Mouse (Mus musculus) right cerebral cortex, adult 2 months (tissue): ENCODE data around the gene Wwox.

Experiments
- DNase-seq, 2 experiments: peaks; one replicate each; pipeline ENCODE4 v3.0.0; 2021 to 2022; ENCODE audit warnings: low spot score in 2 of 2

Gene Wwox

DNA sequence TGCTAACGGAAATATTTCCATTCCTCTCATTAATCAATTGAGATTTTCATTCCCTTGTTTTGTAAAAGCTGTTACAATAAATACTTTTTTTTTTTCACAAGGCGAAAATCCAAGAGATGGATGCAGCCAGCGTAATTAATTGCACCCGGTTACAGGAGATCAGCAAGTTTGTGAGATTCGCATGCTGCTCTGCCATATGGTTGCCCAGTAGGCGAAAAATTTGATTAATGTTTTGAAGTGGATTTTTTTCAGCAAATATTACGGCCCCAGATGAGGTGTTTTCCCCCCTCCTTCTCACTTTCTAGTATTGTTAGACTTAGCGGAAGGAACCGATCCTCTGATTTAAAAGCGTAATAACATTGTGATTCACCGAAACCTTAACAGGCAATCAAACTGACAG lies 160.7 kb downstream of the Wwox start:
- DNase-seq, result no peak

DNA sequence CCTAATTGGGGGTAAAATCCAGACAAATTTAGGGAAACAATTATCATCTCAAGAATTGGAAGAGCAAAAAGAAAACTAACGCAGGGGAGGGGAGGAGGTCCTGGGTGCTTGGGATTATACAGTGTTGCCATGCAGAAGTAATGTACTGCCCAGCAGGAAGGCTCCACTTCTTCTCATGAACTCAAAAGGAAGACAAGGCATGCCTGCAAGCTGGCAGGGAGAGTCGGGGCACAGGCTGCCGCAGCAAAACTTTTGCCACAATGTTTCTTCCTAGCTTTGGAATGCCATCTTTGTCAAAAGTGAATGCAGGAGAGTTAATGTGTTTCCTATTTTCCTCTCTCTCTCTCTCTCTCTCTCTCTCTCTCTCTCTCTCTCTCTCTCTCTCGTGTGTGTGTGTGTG lies 163.6 kb downstream of the Wwox start:
- DNase-seq, result no peak

DNA sequence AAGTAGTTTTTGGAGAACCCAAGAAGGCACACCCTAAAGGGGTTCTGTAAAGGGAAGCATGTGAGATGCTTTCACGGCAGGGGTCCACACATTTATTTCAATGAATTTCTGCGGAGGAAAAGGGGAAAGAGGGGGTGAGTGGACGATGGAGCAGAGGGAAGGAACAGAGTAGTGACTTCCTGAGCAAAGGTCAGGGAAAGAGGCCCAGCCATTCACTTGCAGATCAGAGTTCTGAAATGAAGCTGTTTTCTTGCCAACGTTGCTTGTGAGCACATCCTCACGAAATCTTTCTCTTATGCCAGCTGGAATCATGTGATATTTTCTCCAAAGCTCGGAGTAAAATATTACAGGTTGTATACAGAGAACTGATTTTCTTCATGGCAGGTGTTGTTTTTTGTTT lies 164.1 kb downstream of the Wwox start:
- DNase-seq, result no peak

DNA sequence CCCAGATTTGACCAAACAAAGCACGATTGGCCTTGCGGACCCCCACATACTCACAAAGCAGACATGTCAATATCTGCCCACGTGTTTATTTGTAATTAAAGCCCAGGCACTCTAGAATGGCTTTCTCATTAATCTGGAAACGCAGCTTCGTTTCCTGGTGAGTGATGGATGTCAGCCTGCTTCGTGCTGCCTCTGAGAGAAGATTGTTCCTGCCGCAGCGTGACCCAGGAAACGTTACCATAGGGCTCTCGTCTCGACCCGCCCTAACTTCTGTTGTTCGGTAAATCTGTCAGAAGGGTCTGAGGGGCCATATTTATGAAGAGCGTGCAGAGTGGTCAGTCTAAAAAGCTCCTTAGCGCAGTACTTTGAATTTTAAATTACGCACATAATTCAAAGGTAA lies 164.9 kb downstream of the Wwox start:
- DNase-seq, result no peak

DNA sequence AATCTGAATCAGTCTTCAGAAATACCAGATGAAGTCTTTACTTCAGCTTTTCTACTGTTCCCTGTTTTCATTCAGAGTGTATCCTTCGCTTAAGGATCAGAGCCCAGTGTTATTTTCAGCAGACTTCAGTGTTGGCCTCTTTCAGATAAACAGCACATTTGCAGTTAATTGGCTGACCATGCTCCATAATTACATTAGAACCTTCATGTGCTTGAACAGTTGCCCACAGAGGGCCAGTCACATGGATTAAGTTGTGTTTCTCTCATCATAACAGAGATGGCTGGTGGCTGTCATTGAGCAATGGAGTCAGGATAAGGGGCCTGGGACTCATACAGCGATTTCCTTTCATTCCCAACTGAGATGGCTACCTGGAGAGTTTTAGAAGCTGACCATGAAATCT lies 166.2 kb downstream of the Wwox start:
- no peak for DNase-seq

DNA sequence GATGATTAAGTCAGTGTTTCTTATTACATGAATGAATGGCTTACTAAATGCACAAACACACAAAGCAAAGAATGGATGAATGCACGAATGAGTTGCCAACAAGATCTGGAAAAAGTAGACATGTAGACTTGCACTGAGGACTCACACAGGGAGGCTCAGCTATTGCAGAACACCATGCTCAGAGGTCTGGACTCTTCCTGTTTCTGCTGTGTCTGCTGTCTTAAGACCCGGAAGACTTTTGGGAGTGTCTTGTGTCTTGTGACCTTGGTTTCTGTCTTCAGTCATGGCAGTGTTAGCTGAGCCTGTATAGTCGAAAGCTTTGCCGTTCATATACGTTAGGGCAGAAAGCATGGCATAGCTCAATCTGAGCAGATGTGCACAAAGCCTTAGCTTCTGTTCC lies 169.9 kb downstream of the Wwox start:
- no peak for DNase-seq

DNA sequence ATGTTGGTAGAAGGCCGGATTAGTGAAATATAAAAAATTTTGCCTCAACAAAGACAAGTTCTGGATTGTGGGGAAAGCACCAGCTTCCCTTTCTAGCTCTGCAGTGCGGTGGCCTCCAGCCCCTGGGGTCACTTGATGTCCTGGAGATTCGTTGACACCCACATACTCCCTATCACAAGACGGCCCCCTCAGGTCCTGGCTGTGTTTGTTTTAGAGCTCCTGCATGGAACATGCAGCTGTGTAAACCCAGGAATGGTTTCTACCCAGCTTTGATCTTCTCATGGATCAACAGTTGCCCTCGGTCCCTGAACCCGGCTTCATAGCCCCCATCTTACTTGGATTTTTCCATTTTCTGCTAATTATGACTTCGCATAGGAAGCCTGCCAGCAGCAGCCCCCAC lies 171.6 kb downstream of the Wwox start:
- DNase-seq, result no peak

DNA sequence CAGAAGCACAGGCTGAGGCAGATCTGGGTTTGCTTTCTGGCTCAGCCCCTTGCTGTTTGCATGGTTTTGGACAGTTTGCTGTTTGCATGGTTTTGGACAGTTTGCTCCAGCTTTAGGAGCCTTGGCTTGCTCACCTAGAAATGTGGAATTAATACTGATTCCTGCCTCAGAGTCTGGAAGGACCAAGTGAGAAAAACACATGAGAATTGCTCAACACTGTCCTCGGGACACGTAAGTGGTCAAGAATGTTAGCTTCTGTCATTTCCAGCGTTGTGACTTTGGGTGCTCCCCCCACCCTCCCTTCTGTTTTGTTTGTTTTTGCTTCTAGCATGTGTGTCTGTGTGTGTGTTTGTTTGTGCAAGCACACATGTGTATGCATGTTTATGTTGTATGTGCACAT lies 172.6 kb downstream of the Wwox start:
- DNase-seq, result no peak

DNA sequence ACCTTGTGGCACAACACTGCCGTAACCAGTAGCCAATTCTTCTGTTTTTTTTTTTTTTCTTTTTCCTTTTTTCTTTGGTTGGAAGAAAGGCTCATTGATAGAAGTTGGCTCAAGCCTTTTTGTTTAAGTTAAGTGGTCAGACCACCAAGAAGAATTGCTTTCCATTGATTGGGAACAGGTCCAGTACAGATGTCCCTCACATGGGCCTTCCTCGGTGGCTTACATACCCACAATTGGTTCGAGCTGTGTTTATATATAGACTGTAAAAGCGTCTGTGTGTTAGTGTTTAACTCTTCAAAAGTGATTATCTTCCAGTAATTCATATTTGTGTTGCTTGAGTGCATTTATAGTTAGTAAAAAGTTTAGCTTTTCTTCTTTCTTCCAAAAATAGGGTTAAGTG lies 176.0 kb downstream of the Wwox start:
- no peak for DNase-seq

DNA sequence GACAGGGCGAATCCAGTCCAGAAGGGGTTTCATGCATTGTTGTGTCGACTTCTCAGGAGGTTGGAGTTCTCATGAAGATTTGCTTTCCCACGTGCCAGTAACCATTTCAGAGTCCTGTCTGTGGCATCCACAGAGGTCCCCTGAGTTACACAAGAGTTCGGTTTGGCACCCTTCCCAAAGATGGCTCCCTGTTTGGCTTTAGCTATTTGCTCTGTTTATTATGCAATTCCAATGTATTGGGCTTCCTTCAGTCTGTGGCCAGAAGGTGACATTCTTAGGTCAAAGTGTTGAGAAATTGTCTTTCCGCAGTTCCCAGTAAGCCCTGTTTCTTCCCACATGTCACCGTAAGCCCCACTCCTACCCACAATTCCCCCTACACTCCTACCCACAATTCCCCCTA lies 176.5 kb downstream of the Wwox start:
- no peak for DNase-seq

DNA sequence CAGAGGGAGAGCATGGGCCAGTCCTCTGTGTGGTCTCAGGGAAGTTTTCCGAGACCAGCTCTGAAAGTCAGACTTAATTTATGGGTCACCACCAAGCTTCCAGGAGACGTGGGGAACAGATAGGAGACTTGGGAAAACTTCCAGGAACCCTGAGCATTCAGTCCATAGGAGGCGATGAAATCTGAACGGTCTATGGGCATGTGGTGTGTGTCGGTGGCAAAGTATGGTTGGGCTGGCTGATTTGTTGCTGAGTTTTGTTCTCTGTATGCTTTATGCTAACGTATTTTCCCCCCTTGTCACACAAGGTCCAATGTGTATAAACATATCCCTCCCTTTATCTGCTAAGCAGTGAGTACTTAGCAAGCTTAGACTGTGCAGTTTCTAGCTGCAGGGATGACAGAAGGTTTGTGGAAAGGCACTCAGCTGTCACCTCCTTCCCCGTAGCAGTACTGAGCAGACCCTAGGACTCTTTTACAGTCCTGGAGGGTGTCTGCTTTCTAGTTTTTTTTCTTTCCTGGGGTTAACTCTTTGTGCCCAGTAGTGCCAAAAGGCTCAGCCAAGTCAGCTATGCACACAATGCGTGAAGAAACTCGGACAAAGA lies 179.6 kb downstream of the Wwox start:
- no peak for DNase-seq

DNA sequence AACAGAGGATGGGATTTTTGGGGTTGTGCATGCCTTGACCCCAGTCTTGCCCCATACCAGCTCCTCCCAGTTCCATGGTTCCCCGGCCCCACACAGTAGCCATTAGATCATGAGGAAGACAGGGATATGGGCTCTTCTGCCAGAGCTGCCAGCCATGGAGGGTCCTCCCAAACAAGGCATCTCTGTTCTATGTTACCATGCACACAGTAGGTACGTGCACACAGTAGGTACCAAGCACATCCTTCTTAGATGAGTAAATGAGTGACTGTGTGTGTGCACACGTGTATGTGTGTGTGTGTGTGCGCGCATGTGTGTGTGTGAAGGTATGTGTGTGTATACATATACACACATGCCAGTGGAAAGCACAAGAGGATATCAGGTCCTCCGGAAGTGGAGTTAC lies 185.9 kb downstream of the Wwox start:
- DNase-seq, result no peak

DNA sequence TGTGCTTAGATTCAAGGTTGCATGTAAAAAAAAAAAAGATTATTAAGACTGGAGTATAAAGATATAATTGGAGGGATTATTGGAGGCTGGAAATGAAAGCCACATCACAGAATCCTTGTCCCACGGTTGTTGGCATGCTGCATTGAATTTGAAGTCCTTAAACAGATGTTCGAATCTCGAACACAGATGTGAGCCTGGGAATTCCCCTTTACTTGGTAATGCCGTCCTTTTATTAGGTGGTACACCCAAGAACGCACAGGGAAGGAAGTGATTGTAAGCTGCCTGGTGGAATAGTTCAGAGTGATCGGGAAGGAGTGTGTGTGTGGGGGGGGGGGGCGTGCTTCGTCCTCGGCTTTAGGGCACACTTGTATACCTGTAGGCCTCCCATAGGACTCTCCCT lies 187.4 kb downstream of the Wwox start:
- no peak for DNase-seq

DNA sequence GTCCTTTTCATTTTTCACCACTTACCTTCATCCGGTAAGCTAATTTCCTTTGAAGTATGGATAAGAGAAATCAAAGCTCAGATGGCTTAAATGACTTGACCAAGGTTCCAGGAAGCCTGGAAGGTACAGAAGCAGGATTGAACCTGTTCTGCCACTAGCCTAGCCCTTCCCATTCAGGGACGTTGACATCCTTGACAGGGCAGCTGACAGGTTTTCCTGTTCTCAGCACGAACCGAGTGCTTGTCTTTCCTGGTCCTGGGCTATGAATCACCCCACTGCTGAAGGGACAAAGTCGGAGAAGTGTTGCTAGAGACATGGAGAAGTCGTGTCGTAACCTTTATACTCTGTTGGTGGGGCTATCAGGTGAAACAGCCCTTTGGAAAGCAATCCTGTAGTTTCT lies 190.3 kb downstream of the Wwox start:
- no peak for DNase-seq

DNA sequence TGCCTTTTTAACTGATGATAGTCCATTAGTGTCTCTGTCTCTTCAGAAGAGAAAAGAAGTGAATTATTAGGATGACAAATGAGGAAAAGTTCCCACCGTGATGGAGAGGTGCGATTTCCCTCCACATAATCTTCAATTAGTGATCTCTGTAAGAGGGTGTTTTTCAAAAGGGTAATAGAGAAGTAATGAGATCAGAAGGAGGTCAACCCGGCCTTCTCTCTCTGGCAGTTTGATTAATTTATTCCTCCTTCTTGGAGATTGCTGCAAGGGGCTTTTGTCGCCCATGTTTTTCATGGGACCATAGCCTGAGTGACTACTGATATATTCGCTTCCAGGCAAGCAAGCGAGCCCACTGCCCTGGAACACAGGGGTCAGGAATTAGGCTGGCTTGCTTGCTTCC lies 191.6 kb downstream of the Wwox start:
- no peak for DNase-seq

DNA sequence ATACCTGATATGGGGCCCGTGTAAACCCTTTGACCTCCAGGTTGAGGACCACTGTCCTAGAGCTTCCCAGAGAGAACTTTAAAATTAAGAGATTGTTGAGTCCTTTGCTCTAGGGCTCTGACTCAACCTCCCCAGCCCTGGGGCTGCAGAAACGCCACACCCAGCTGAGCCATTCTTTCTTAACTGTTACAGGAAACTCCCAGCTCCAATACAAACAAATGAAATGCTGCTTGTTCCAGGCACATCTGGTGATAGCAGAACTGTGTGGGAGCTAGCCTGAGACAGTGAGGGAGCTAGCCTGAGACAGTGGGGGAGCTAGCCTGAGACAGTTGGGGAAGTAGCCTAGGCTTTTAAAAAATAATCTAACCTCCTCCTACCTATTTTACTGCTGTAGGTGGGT lies 194.7 kb downstream of the Wwox start:
- DNase-seq, result no peak

DNA sequence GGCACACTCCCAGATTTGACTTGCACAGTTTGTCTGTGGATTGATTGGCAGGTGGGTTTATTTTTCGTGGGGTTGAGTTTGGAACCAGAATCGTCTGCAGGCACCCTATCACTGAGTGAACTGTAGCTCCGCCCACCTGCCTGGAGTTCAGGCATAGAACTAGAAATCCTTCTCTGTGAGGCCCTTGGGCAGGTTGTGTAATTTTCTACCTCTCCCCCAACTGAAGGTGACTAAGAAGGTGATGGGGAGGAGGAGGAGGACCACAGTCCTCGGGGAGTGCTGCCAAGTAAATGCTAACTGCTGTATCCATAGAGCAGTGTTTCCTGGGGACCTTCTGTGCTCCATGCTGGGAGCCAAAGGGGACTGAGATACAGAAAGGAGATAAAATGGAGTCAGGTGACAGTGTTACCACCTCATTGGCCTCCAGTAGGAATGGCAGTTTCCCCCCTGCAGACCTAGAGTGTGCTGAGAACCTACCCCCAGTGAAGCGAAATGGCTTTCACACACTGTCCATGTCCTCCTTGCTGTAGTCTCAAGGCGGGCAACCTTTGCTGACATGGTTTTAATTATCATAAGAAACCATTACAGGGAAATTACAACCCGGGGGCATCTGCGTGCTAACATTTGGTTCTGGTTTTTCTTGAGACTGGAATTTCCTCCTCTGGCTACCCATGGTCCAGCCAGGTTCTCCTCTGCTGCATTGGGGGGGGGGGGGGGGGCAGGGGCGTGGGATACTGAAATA lies 195.4 kb downstream of the Wwox start:
- no peak for DNase-seq

DNA sequence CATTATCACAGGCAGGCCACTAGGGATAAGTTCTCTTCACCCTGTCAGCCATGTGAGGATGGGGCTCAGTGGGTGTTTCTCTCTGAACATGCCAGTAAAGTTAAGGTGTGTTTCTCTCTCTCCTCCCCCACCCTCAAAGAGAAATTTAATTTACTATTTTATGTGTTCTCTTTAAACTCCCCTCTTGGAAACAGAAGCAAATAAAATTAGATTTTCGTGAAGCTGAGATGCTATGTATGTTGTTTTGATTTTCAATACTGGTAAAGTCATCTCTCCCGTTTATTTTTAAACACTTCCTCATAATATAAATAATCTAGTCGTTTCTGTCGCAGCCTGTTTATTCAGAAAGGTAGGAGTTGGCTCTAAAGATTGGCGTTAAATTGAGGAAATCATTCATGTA lies 196.9 kb downstream of the Wwox start:
- DNase-seq, result no peak

DNA sequence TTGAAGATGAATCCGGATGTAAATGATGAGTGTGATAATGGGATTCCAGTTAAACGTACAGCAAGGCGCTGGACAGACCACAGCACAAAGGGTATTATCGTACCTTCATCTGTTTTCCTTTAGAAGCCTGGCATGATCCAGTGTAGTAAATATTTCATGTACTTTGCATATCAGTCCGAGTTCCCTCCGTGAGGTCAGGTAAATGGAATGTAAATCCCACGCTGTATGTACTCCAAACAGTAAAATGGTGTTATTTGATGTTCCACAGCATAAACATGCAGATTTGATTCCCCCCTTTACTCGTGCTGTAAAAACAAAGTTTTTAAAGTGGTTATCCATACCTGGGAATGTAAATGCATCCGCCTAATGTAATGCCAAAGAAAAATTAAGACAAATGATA lies 202.4 kb downstream of the Wwox start:
- no peak for DNase-seq

DNA sequence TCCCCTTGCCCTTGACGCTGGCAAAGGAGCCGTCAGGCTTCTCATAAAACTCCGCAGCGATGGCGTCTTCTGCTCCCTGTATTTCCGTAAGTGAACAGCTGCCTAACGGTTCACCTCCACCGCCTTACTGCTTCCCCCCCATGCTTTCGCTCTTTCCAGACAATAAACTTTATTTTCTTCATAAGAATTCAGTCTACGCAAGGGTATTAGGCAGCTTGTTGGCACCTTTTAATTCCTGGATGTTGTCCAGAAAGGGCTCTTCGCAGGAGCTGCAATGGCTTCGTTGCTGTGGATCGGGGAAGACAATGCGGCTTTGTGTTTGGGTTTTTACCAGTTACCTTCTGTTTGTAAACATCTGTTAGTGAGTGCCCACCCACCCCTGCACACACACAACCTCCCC lies 211.3 kb downstream of the Wwox start:
- no peak for DNase-seq

DNA sequence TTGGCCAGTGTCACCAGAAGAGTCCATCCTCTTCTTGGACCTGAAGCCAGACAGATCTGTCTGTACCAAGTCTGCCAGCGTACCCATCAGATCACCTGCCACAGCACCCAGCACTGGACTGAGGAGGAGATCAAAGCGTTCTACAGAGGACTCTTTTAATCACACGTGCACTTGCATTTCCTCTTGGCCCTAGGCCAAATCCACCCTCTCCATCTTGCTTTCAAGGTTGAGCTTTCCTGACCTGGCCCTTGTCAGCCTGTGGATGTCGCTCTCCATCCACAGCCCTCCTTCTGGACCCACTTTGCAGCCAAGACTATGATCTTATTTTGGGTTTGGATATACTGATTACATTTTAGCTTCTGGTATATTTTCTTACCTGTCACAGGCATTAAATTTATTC lies 218.3 kb downstream of the Wwox start:
- DNase-seq, result no peak

DNA sequence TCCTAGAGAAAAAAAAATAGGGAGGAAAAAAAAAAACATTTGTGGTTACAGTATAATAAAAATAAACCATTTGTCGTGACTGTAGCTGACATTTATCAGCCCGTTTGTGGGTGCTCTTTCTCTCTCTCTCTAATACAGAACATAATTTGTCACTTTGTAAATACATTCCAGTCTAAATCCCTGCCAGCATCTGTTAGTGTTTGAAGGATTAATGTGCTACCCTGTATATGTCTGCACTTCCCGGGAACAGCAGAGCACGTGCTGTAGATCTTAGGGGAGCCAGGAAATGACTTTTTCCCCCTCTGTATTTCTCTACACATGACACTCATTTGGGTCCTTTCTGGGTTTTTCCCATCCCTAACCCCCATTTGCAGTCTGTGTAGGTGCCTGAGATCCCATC lies 219.0 kb downstream of the Wwox start:
- DNase-seq, result no peak

DNA sequence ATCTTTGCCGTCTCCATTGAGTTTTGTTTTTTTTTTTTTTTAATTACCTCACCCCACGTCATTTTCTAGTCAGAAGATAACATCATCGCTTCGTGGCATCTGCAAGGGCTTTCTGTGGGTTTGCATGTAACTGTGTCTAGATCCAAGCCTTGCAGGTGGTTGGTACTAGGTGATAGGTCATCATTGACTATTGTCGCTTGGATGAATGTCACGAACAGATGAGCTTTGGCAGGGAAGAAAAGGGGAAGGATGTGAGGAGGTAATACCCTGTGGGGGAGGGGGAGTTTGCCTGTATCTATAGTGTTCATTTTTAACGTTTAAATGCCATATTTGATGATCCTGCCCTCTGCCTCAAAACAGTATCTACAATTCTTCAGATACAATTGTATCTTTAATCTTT lies 223.6 kb downstream of the Wwox start:
- no peak for DNase-seq

DNA sequence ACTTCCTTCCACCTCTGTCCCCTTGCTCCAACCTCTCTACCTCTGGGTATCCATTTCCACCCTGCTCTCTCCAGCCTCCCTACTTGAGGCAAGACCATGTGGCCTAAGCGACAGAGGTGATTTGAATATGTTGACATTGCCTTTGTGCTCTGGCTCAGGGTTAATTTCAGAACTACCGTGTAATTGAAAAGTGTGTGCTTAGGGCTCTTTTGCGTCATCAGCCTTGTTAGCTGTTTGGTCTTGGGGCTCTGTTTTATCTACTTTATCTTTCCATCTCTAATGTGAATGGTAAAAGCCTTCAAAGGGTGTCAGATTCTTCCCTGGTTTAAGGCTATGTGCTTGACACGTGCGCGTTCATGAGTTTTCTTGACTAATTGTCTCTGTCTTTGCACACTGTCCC lies 226.1 kb downstream of the Wwox start:
- no peak for DNase-seq
